Mouse (Mus musculus) thymus, adult 2 months (tissue): ENCODE results near the gene Ddr1.

Experiments used
- CTCF ChIP-seq: fragments of 200-500 bp; IDR thresholded peaks from 2 replicates; pipeline ENCODE4 v1.5.1; 2012; ENCODE audit warnings: mild to moderate bottlenecking, control low read depth, low read length, moderate library complexity, borderline replicate concordance; ENCODE audit not compliant: control insufficient read depth, poor library complexity, insufficient read depth; ENCODE audit errors: extremely low read depth
- POLR2A ChIP-seq: fragments of 200-500 bp; IDR thresholded peaks from 2 replicates; pipeline ENCODE4 v1.6.1; 2012; ENCODE audit warnings: mild to moderate bottlenecking, low read length, control low read depth, moderate library complexity; ENCODE audit not compliant: control insufficient read depth, poor library complexity, insufficient read depth; ENCODE audit errors: extremely low read depth

GRCm38 (mm10) chr17:35699919-35700318, 4.5 kb downstream of the Ddr1 start:
- TF ChIP-seq CTCF: no peak
- no peak for TF ChIP-seq POLR2A
